In the genomic region with DNA sequence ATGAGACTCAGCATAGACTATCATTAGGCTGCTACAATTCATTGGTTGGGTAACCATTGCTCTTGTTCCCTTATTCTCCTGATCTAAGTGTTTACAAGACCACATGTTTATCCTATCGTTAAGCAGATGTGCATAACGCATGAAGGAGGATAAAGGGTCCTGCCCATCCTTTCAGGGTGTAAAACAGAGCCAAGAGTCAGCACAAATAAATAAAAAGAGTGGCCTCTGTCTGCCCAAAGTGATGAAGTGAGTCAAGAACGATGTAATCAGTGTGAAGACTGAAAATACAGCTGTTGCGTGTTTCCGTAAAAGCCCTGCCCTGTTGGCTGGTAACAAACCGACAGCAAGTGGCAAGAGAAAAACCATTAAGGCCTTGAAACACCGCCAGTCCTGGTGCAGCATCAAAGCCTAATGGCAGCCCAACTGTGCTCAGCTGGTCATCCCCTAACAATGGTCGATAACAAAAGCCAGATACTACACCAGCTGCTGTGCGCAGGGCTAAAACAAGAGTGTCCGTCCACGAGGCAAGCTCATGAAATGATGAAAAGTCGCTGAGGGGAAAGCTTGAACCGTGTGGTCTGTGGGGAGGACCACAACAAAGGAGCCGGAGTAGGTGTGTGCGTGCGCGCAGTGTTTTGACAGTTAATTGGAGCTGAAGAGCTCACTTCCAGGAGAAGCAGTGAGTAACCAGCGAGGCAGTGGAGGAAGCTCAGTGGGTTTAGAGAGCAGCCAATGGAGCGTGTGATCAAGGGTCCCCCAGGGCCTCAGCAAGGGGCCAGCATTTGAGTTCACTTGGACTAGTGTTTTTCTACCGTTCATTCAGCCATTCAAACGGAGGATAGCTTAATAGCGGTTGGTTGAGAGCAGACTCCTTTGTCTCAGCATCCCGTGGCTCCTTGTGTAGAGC, we compare ENCODE assay signal across 9 mouse cellular contexts.
A peak's percentile ranks its signal among the peaks of the same experiment; 100 is the strongest.
DNase-seq lines count a peak whose midpoint lies in the region; ATAC-seq and TF ChIP-seq lines count a peak whose summit lies in the region.
"Had no signal": no experiment of that assay in that cellular context is flagged by ENCODE, and none has a peak within 500 bp of the region (broad histone marks: within the 10 kb centered on the region; RNA-seq: fewer than 3 reads in every experiment).

No protein-coding gene starts in this region.

- H3K4me2 ChIP-seq in embryonic facial prominence, embryonic 11.5 days (ENCODE audit: low read depth, low read length), result no peak overlapping the region
- H3K4me2 ChIP-seq in hindbrain, postnatal 0 days (ENCODE audit: low read depth, low read length), result peak overlapping the region; percentile 48
- H3K4me2 ChIP-seq in midbrain, postnatal 0 days (ENCODE audit: low read depth, low read length, poor library complexity, severe bottlenecking), result peak overlapping the region; percentile 18; the same call in 1 of the 2 replicates

- no peak for TF ChIP-seq POLR2A in brain, embryonic 14.5 days (IDR thresholded peaks at IDR 0.05; ENCODE audit: borderline replicate concordance, extremely low read depth, insufficient read depth, insufficient read length, poor library complexity, severe bottlenecking)

- no peaks in the 10 kb centered on the region for H3K9me3 ChIP-seq in embryonic facial prominence, embryonic 11.5 days (replicated peaks; ENCODE audit: control insufficient read depth, low read length)
- no peaks in the 10 kb centered on the region for H3K9me3 ChIP-seq in hindbrain, postnatal 0 days (ENCODE audit: low read length)
- no peaks in the 10 kb centered on the region for H3K9me3 ChIP-seq in midbrain, postnatal 0 days (ENCODE audit: low read length)

- H3K27me3 ChIP-seq in embryonic facial prominence, embryonic 11.5 days (ENCODE audit: control insufficient read depth, insufficient read depth, low read length), result no peaks in the 10 kb centered on the region
- no peaks in the 10 kb centered on the region for H3K27me3 ChIP-seq in hindbrain, postnatal 0 days (ENCODE audit: insufficient read depth, low read length)
- H3K27me3 ChIP-seq in midbrain, postnatal 0 days (ENCODE audit: insufficient read depth, low read length), result no peaks in the 10 kb centered on the region

- DNase-seq in brain, embryonic 14.5 days (ENCODE audit: low read depth), result peak; percentile 87
- peak; percentile 29 for DNase-seq in embryonic facial prominence, embryonic 11.5 days (ENCODE audit: low spot score)
- peak; percentile 48 for DNase-seq in hindbrain, postnatal 0 days (ENCODE audit: low spot score)
- DNase-seq in midbrain, postnatal 0 days (ENCODE audit: low spot score), result peak; percentile 44
- DNase-seq in layer of hippocampus, postnatal 14 days (ENCODE audit: low spot score in 2 of 2), result no peak
- DNase-seq in heart, postnatal 14 days, result no peak
- DNase-seq: layer of hippocampus, adult 9-11 months; right cerebral cortex, postnatal 14 days had no signal

- H3K4me3 ChIP-seq in embryonic facial prominence, embryonic 11.5 days (ENCODE audit: low read depth, low read length), result no peak overlapping the region
- H3K4me3 ChIP-seq in hindbrain, postnatal 0 days (ENCODE audit: low read length), result peak overlapping the region; percentile 23
- no peak overlapping the region for H3K4me3 ChIP-seq in midbrain, postnatal 0 days (ENCODE audit: low read depth, low read length)

- WGBS in embryonic facial prominence, embryonic 11.5 days, result 56% methylated on average over 23 of the region's 23 CpGs
- WGBS in hindbrain, postnatal 0 days, result 22% methylated on average over 23 of the region's 23 CpGs
- 32% methylated on average over 23 of the region's 23 CpGs for WGBS in midbrain, postnatal 0 days

- H3K27ac ChIP-seq in embryonic facial prominence, embryonic 11.5 days (replicated peaks; ENCODE audit: low read depth, low read length), result no peak overlapping the region
- no peak overlapping the region for H3K27ac ChIP-seq in hindbrain, postnatal 0 days
- no peak overlapping the region for H3K27ac ChIP-seq in midbrain, postnatal 0 days (ENCODE audit: low read depth, low read length)

- intact Hi-C loops in heart, postnatal 14 days (cut with DNase I), result no loop called here

- H3K9ac ChIP-seq in embryonic facial prominence, embryonic 11.5 days (replicated peaks; ENCODE audit: low read length), result no peak overlapping the region
- H3K9ac ChIP-seq in hindbrain, postnatal 0 days (replicated peaks; ENCODE audit: low read length), result no peak overlapping the region
- no peak overlapping the region for H3K9ac ChIP-seq in midbrain, postnatal 0 days (replicated peaks; ENCODE audit: low read length, poor library complexity, severe bottlenecking)

- no peaks in the 10 kb centered on the region; the same call in 1 of the 2 replicates for H3K4me1 ChIP-seq in embryonic facial prominence, embryonic 11.5 days (ENCODE audit: control insufficient read depth, insufficient read depth, low read length)
- 0 out of 2 replicates have a peak, but pooled peaks cover 6% of the 10 kb centered on the region for H3K4me1 ChIP-seq in hindbrain, postnatal 0 days (ENCODE audit: insufficient read depth, low read length)
- H3K4me1 ChIP-seq in midbrain, postnatal 0 days (ENCODE audit: insufficient read depth, low read length), result no peaks in the 10 kb centered on the region

- TF ChIP-seq CTCF in brain, embryonic 14.5 days (IDR thresholded peaks at IDR 0.05; ENCODE audit: borderline replicate concordance, extremely low read depth, insufficient read depth, insufficient read length), result no peak
- no peak for TF ChIP-seq CTCF in hindbrain, postnatal 0 days (IDR thresholded peaks at IDR 0.05; ENCODE audit: low read depth)
- no peak for TF ChIP-seq CTCF in midbrain, postnatal 0 days (IDR thresholded peaks at IDR 0.05)

- ATAC-seq in embryonic facial prominence, embryonic 11.5 days (replicated peaks; ENCODE audit: insufficient number of reproducible peaks, low FRiP score, low TSS enrichment, low read depth), result peak; percentile 91
- ATAC-seq in hindbrain, postnatal 0 days, result peak; percentile 85
- ATAC-seq in midbrain, postnatal 0 days (ENCODE audit: low FRiP score), result peak; percentile 49
- no peak for ATAC-seq in frontal cortex, adult (ENCODE audit: low TSS enrichment)

- H3K36me3 ChIP-seq in embryonic facial prominence, embryonic 11.5 days (replicated peaks; ENCODE audit: control insufficient read depth, insufficient read depth, low read depth, low read length), result no peaks in the 10 kb centered on the region
- H3K36me3 ChIP-seq in hindbrain, postnatal 0 days (ENCODE audit: insufficient read depth, low read length), result no peaks in the 10 kb centered on the region
- no peaks in the 10 kb centered on the region for H3K36me3 ChIP-seq in midbrain, postnatal 0 days (ENCODE audit: insufficient read depth, low read length)

Comparison
In these comparisons a context has a peak if more than half of its experiments do, and no peak if none do; other contexts are left out.
1. DNase-seq: peak in brain, embryonic 14.5 days (single experiment), embryonic facial prominence, embryonic 11.5 days (single experiment), hindbrain, postnatal 0 days (single experiment) and midbrain, postnatal 0 days (single experiment); none in layer of hippocampus, postnatal 14 days (0 of 2) and heart, postnatal 14 days (0 of 2).